Mouse (Mus musculus) heart, embryonic 13.5 days (tissue): Measurements from ENCODE around the gene Eef2. TPM values are rescaled to one million over a fixed set of nuclear protein-coding genes. Genes with fewer than 3 reads are reported as not detected.
A peak's percentile ranks its signal among the peaks of the same experiment; 100 is the strongest.

Experiments
- ATAC-seq: fragments of 200-750 bp; cut with Nextera tagmentation; 2 replicates; pipeline ENCODE4 v1.8.0; 2017; ENCODE audit warnings: moderate TSS enrichment; ENCODE audit not compliant: insufficient number of reproducible peaks, low FRiP score, low TSS enrichment; ENCODE audit errors: extremely low read depth
- H3K27ac ChIP-seq: fragments of 300-500 bp; sonication (generic); replicated peaks from 2 replicates; pipeline ENCODE4 v1.5.1; 2015; ENCODE audit warnings: moderate library complexity, mild to moderate bottlenecking, inconsistent platforms
- H3K27me3 ChIP-seq: fragments of 300-500 bp; sonication (generic); replicated peaks from 2 replicates; pipeline ENCODE4 v1.6.1; 2015; ENCODE audit warnings: mild to moderate bottlenecking, inconsistent platforms
- H3K36me3 ChIP-seq: fragments of 300-500 bp; sonication (generic); 2 replicates; pipeline ENCODE4 v1.6.1; 2015; ENCODE audit warnings: mild to moderate bottlenecking, inconsistent platforms
- H3K4me1 ChIP-seq: fragments of 300-500 bp; sonication (generic); 2 replicates; pipeline ENCODE4 v1.6.1; 2015; ENCODE audit warnings: inconsistent platforms
- H3K4me2 ChIP-seq: fragments of 300-500 bp; sonication (generic); 2 replicates; pipeline ENCODE4 v1.6.1; 2015; ENCODE audit warnings: inconsistent platforms, mild to moderate bottlenecking, moderate library complexity
- H3K4me3 ChIP-seq: fragments of 300-500 bp; sonication (generic); 2 replicates; pipeline ENCODE4 v1.5.1; 2015; ENCODE audit warnings: moderate library complexity, mild to moderate bottlenecking, inconsistent platforms
- H3K9ac ChIP-seq: fragments of 300-500 bp; sonication (generic); 2 replicates; pipeline ENCODE4 v1.6.1; 2015; ENCODE audit warnings: inconsistent platforms, mild to moderate bottlenecking, moderate library complexity
- H3K9me3 ChIP-seq: fragments of 300-500 bp; sonication (generic); 2 replicates; pipeline ENCODE4 v1.6.1; 2016; ENCODE audit warnings: inconsistent platforms
- WGBS: fragments of 180-500 bp; shearing (Covaris S2); methylation state at CpG from one replicate; pipeline ENCODE4 v1.1.7; 2015; ENCODE audit warnings: mixed read lengths; 5-methylcytosine and 5-hydroxymethylcytosine counted together
- polyA plus RNA-seq: library from polyadenylated mRNA; unstranded; fragments of >200 nt; fragmentation: Nextera tagmentation; extraction: Ambion mirVana; gene quantifications from 2 replicates; pipeline ENCODE4 v1.2.1, GENCODE M21; 2015

Eef2 gene
- polyA plus RNA-seq, result 393 and 411 TPM in 2 replicates

DNA sequence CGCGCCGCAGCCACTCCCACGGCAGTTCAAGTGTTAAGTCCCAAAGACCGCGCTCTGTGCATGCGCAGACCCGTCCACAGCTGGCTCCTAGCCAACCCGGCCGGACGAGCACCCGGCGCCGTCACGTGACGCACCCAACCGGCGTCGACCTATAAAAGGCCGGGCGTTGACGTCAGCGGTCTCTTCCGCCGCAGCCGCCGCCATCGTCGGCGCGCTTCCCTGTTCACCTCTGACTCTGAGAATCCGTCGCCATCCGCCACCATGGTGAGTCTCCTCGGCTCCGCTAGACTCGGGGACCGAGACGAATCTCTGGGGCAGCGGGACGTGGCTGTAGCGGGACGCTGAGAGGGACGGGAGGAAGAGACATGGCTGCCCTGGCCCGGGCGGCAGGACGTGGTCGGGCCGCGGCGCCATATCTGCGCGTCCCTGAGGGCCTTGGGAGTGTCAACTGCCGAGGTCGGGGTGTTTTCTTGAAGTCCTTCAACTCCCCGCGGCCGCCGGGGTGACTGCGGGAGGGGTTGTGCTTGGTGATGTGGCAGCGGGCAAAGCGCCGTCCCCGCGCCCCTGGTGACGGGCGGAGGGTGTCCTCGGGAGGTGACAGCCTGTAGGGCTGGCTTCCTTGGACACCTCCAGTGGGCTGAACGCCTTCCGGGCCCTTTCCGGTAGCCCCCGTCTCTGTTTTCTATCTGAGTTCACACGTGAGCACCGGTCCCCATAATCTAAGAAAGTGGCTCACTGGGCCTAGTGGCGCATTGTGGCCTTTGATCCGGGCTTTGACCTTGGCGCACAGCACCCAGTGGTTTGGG, at the start of gene Eef2:
Gene Eef2 (plus strand): TSS at position 166 of the 806 bp plus-strand sequence.
- Histone ChIP-seq H3K36me3 (peaks cover 46% of the 10 kb centered on the region), H3K4me1 (peaks cover 69% of the 10 kb centered on the region), H3K4me2 (peak within 1 kb of the TSS; percentile 98), H3K27ac (peak within 1 kb of the TSS; percentile 93), H3K4me3 (peak within 1 kb of the TSS; percentile 95), H3K9me3 (no peaks in the 10 kb centered on the region), H3K9ac (peak within 1 kb of the TSS; percentile 99), H3K27me3 (no peaks in the 10 kb centered on the region)
- under 1% methylated on average over 77 of the region's 77 CpGs for WGBS
- peak; percentile 83 for ATAC-seq

DNA sequence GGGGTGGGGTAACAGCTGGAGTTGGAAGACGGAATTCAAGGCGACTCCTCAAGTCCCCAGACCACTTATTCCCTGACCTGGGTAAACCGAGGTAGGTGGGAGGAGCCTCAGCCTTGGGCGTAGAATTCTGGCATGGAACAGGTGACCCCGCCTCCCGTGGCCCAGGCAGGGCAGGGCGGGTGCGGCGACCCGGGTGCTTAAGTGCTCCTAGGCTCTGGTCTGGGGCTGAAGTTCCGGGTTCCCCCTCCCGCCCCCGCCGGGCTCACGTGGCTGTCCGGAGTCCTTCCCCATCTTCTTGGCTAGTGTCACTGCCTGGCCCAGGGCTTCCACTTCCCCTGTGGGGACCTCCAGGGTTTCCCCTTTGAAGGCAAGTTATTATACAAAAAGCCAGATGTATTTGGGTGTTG, 42.2 kb upstream of the Eef2 start:
- H3K27ac ChIP-seq, result no peak overlapping the region

DNA sequence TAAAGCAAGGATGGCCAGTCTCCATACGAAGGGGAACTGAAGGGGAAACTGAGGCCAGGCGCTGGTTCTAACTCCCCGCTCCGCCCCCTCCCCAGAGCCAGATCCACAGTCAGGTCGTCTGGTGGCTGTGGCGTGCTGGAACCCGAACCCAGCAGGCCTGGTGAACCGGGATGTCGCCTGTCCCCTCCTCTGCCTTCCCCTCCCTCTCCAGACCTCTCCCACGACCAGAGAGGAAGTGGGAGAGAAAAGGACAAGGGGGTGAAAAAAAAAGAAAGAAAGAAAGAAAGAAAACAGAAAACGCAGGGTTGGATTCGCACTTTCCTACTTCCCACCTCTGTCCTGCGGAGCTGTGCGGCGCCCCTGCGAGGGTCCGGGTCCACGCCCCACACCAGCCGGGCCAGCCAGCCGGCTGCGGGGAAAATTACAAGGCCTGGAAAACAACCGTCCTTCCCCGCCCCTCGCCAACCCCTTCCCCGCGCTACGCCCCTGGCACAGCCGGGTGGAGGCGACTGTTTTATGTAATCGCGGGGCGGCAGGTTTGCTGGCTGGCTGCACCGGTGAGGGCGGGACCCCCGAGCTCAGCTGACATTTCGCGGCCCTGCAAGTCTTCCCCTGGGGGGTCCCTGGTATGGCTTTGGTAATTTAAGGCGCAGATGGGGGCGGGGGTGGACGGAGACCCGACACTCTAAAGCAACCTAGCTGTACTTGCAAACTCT, 41.3 kb upstream of the Eef2 start, which contains the start of gene Zbtb7a:
Gene Zbtb7a (plus strand): TSS at position 255 of the 716 bp plus-strand sequence.
- Histone ChIP-seq H3K9me3 (no peaks in the 10 kb centered on the region), H3K9ac (peak within 1 kb of the TSS; percentile 100), H3K36me3 (no peaks in the 10 kb centered on the region), H3K4me2 (peak within 1 kb of the TSS; percentile 90), H3K4me3 (peak within 1 kb of the TSS; percentile 96), H3K27ac (peak within 1 kb of the TSS; percentile 99), H3K27me3 (peaks cover 13% of the 10 kb centered on the region), H3K4me1 (peaks cover 39% of the 10 kb centered on the region)
- 3% methylated on average over 41 of the region's 41 CpGs for WGBS
- ATAC-seq, result no peak

More for the DNA sequence above, 42.2 kb upstream of the Eef2 start:
- Histone ChIP-seq H3K4me1 (peaks cover 39% of the 10 kb centered on the region), H3K9me3 (no peaks in the 10 kb centered on the region), H3K36me3 (no peaks in the 10 kb centered on the region), H3K4me3 (peak overlapping the region; percentile 96), H3K4me2 (peak overlapping the region; percentile 90), H3K27me3 (peaks cover 13% of the 10 kb centered on the region), H3K9ac (peak overlapping the region; percentile 100)
- WGBS, result 3% methylated on average over 16 of the region's 16 CpGs
- ATAC-seq, result no peak

DNA sequence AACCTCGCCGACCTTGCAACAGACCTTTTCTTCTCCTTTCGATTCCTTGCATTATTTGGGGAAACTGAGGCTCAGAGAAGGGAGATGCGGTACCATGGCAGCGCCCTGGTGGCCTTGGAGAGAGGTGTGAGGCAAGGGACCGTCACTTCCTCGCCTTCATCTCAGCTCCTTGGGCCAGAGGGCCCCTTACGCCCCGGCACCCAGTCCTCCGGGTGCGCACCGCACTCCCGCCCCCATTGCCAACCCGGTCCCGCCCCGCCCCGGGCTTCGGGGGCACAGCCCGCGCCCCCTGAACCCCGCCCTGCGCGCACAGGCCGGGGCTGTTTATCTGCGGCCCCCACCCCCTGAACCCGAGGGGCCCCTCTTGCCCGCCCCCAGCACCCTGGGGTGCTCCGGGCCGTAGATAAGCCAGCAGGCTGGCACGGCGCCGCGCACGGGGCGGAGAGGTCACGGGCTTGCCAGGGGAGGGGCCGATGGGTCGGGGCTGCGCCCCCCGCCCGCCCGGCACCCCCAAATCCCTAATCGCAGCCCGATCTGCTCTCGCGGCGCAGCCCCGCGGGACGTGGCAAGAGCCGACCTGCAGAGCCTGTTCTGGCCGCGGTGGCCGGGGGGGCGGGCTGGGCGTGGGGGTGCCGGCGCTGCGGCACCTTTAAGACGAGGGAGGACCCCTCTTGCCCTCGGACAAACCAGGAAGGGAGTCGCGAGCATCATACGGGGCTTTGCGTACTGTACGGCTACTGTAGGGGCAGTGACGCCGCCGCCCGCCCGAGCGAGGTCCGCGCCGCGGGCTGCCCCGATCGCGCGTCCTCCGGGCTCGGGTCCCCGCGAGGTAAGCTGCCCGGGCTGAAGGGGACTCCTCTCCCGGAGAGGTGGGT, 40.4 kb upstream of the Eef2 start:
- peaks cover 48% of the 10 kb centered on the region for H3K4me1 ChIP-seq
- no peaks in the 10 kb centered on the region for H3K9me3 ChIP-seq
- H3K9ac ChIP-seq, result peak overlapping the region; percentile 100
- WGBS, result under 1% methylated on average over 60 of the region's 86 CpGs
- no peaks in the 10 kb centered on the region for H3K36me3 ChIP-seq
- peak overlapping the region; percentile 96 for H3K4me3 ChIP-seq
- peak overlapping the region; percentile 99 for H3K27ac ChIP-seq
- H3K27me3 ChIP-seq, result peaks cover 13% of the 10 kb centered on the region
- peak overlapping the region; percentile 90 for H3K4me2 ChIP-seq
- ATAC-seq, result no peak; the same call in 1 of the 2 replicates

DNA sequence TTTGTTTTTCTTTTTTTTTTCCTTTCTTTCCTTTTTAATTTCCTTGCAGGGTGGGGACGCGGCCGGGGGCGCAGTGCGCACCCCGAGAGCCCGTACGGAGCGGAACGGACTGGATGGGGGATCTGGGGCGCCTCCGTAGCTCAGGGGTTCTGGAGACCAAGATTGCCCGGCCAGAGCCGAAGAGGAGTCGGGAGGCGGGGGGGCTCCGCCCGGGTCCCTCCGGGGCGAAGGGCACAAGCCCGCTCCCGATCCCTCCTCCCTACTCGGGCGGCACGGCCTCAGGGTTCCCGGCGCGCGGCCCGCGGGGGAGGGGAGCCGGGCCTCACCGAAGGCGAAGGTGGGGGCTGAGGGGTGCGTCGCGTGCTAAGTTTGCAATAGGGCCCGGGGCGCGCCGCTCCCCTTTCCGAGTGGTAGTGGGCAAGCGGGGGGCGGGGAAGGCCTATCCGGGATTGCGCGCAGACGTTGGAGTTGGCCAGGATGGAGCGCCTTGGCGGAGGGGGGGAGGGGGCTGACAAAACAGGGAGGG, 39.7 kb upstream of the Eef2 start:
- ATAC-seq, result peak; percentile 4
- peaks cover 13% of the 10 kb centered on the region for H3K27me3 ChIP-seq
- peaks cover 55% of the 10 kb centered on the region for H3K4me1 ChIP-seq
- WGBS, result 0% methylated on average over 41 of the region's 50 CpGs
- peak overlapping the region; percentile 90 for H3K4me2 ChIP-seq
- peak overlapping the region; percentile 100 for H3K9ac ChIP-seq
- no peaks in the 10 kb centered on the region for H3K9me3 ChIP-seq
- H3K36me3 ChIP-seq, result no peaks in the 10 kb centered on the region
- H3K27ac ChIP-seq, result peak overlapping the region; percentile 99
- H3K4me3 ChIP-seq, result peak overlapping the region; percentile 96

DNA sequence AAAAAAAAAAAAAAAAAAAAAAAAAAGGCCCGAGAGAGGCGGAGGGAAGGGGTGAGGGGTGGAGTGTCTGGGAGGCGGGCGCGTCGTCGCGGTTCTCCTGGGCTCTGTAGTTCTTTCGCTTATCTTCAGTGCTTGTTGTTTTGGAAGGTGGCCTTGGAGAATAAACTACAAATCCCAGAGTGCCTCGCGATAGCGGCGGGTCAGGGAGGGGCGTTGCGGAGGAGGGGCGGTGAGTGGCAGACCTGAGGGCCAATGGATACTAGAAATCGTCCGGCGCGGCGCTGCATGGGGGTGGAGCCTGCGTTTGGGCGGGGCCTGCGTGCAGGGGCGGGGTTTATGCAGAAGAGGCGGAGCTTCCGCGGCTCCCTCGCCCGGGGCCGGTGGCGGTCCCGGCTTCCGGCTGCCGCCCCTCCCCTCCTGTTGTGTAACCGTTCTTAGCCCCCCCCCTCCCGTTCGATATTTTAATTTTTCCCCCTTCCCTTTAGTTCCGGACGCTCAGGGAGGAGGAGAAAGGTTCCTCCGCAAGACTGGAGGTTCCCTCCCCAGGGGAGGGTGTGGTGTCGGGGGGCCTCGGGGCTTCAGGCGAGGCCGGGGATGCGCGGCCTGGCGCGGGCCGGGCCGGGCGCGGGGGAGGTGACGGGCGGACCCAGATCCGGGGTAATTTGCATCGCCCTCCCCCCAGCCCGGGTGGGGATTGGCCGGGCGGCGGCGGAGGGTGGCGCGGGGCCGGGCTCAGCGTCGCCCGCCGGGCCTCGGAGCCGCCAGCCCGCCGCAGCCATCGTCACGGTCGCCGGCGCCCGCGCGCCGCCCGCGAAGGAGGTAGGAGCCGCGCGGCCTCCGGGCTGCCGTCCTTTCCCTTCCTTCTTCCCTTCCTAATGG, 38.9 kb upstream of the Eef2 start:
- peaks cover 13% of the 10 kb centered on the region for H3K27me3 ChIP-seq
- H3K9ac ChIP-seq, result peak overlapping the region; percentile 100
- H3K4me3 ChIP-seq, result peak overlapping the region; percentile 96
- no peaks in the 10 kb centered on the region for H3K9me3 ChIP-seq
- peak overlapping the region; percentile 95 for H3K4me2 ChIP-seq
- H3K36me3 ChIP-seq, result no peaks in the 10 kb centered on the region
- WGBS, result under 1% methylated on average over 78 of the region's 89 CpGs
- H3K4me1 ChIP-seq, result peaks cover 62% of the 10 kb centered on the region
- peak overlapping the region; percentile 99 for H3K27ac ChIP-seq
- peak; percentile 85 for ATAC-seq

DNA sequence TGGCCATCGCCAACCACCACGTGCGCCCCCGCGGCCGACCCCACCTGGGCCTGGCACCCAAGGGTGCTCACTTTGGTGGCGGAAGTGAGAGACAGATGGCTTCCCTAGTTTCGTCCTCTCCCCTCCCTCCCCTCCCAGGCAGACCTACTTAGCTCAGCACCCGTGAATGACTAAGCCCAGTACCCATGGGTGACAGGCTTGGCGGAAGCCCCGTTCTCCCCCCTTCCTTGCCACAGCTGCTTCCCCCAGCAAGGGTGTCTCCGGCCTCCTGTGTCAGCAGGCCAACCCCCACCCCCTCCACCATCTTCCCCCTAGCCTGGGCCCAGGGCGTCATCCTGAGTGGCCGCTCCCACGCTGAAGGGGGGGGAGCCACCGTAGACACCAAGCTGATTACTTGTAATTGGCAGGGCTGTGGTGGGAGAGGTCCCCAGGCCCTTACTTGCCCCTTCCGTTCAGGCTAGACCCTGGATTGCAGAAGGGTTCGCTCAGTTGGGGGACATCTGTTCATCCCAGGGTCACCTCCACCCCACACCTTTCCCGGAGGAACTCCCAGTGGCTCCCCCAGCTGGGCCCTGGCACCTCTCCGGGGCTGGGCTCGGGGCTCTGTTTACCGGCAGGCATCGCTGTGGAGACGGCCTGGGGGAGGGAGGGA, 38.2 kb upstream of the Eef2 start:
- Histone ChIP-seq H3K36me3 (peaks cover 3% of the 10 kb centered on the region), H3K4me3 (peak overlapping the region; percentile 96), H3K27me3 (peaks cover 13% of the 10 kb centered on the region), H3K4me2 (peak overlapping the region; percentile 95), H3K9ac (peak overlapping the region; percentile 94), H3K27ac (peak overlapping the region; percentile 92), H3K4me1 (peaks cover 69% of the 10 kb centered on the region), H3K9me3 (no peaks in the 10 kb centered on the region)
- ATAC-seq, result no peak
- under 1% methylated on average over 24 of the region's 24 CpGs for WGBS

DNA sequence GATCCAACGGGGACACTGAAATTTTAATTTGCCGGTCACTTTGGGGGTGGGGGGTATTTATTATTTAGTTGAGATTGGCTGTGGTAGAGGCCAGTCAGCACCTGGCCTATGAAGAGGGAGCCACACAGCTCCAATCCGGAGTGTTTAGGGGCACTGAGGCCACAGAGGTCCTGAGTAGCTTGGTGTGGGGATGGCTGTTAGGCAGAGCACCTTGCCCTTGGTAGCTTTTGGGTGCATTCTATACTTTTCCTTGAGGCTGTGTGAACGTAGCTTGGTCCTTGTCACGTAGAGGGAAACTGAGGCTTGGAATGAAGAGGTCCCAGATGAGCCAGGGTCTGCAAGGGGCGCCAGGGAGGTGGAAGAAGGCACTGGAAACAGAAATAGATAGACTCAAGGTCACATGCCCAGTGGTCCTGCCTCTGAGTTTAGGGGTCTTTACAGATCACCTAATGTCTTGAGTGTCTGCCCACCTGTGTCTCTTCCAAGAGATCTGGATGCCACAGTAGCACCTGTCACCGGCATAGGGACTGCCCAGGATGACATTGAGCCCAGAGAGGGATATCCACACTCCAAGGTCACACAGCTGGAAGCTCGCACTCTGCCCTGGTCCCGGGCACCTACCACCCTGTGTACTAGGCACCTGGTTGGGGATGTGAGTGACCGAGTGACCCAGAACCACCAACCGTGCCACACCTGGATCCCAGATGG, 37.5 kb upstream of the Eef2 start:
- peaks cover 74% of the 10 kb centered on the region for H3K4me1 ChIP-seq
- WGBS, result 56% methylated on average over 11 of the region's 11 CpGs
- peaks cover 9% of the 10 kb centered on the region for H3K27me3 ChIP-seq
- no peaks in the 10 kb centered on the region for H3K9me3 ChIP-seq
- peak overlapping the region; percentile 95 for H3K4me2 ChIP-seq
- H3K9ac ChIP-seq, result peak overlapping the region; percentile 94
- ATAC-seq, result no peak
- peak overlapping the region; percentile 96 for H3K4me3 ChIP-seq
- H3K27ac ChIP-seq, result peak overlapping the region; percentile 92
- H3K36me3 ChIP-seq, result peaks cover 10% of the 10 kb centered on the region

DNA sequence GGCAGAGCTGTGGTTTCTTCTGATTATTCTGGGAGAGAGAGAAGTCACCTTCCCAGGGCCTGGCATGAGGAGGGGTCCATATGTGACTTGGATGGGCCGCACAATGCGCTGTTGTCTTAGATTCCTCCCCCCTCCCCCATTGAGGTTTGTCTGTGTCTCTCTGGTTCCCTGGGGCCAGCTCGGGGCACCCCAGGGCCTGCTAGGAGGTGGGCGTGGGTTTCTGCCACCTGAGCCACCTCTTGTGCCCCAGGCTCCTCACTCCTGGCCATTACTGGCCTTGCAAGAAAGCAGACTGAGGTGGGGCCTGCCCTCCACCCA, 36.9 kb upstream of the Eef2 start:
- H3K9ac ChIP-seq, result peak overlapping the region; percentile 94
- H3K4me2 ChIP-seq, result peak overlapping the region; percentile 95
- WGBS, result 77% methylated on average over 4 of the region's 4 CpGs
- ATAC-seq, result no peak
- H3K9me3 ChIP-seq, result no peaks in the 10 kb centered on the region
- H3K27me3 ChIP-seq, result peaks cover 4% of the 10 kb centered on the region
- peaks cover 72% of the 10 kb centered on the region for H3K4me1 ChIP-seq
- H3K36me3 ChIP-seq, result peaks cover 15% of the 10 kb centered on the region
- H3K4me3 ChIP-seq, result peak overlapping the region; percentile 96
- peak overlapping the region; percentile 63 for H3K27ac ChIP-seq
